Mouse (Mus musculus) ES-E14 (cell line): Measurements from ENCODE around the gene Polr2f. TPM values are rescaled to one million over a fixed set of nuclear protein-coding genes. Genes with fewer than 3 reads are reported as not detected.

ENCODE experiments used
- DNase-seq: peaks from one replicate; pipeline ENCODE4 v3.0.0-alpha.2; 2013; ENCODE audit warnings: low read depth, low spot score
- H3K27ac ChIP-seq: 2 replicates; pipeline ENCODE4 v1.5.1; 2012; ENCODE audit warnings: low read depth, mild to moderate bottlenecking, low read length, moderate library complexity, mixed read lengths; ENCODE audit not compliant: poor library complexity, insufficient read depth, severe bottlenecking
- H3K36me3 ChIP-seq: 2 replicates; pipeline ENCODE4 v1.6.1; 2012; ENCODE audit warnings: mild to moderate bottlenecking, low read length, moderate library complexity, mixed read lengths; ENCODE audit not compliant: control insufficient read depth, poor library complexity, insufficient read depth, severe bottlenecking
- H3K4me1 ChIP-seq, 2 experiments: fragments of 150-350 bp in 1 of 2; sonication (generic) in 1 of 2; 2 replicates each; pipeline ENCODE4 v1.6.1; 2012; ENCODE audit warnings: low read length in 2 of 2, mild to moderate bottlenecking in 1 of 2, mixed read lengths in 1 of 2; ENCODE audit not compliant: control insufficient read depth in 2 of 2, insufficient read depth in 2 of 2, poor library complexity in 1 of 2
- H3K4me3 ChIP-seq, 2 experiments: fragments of 150-350 bp in 1 of 2; sonication (generic) in 1 of 2; 2 replicates each; pipeline ENCODE4 v1.5.1; 2012; ENCODE audit warnings: low read length in 2 of 2, low read depth in 1 of 2, mild to moderate bottlenecking in 1 of 2, mixed read lengths in 1 of 2; ENCODE audit not compliant: insufficient read depth in 1 of 2, poor library complexity in 1 of 2, severe bottlenecking in 1 of 2
- H3K9ac ChIP-seq: 2 replicates; pipeline ENCODE4 v1.6.1; 2012; ENCODE audit warnings: low read depth, mild to moderate bottlenecking, low read length, mixed read lengths; ENCODE audit not compliant: poor library complexity, insufficient read depth, severe bottlenecking
- H3K9me3 ChIP-seq: fragments of 150-350 bp; sonication (generic); 2 replicates; pipeline ENCODE4 v1.6.1; 2012; ENCODE audit warnings: low read depth, mild to moderate bottlenecking, low read length; ENCODE audit not compliant: control insufficient read depth, insufficient read depth
- CHD2 ChIP-seq: IDR thresholded peaks from 2 replicates; pipeline ENCODE4 v1.6.1; 2014; ENCODE audit warnings: mild to moderate bottlenecking, low read depth, low read length, inconsistent platforms
- HCFC1 ChIP-seq: IDR thresholded peaks from 2 replicates; pipeline ENCODE4 v1.6.1; 2012; ENCODE audit warnings: low read length, inconsistent platforms, borderline replicate concordance; ENCODE audit not compliant: insufficient read depth
- MAFK ChIP-seq: IDR thresholded peaks from 2 replicates; pipeline ENCODE4 v1.6.1; 2014; ENCODE audit warnings: mild to moderate bottlenecking, low read depth, low read length, inconsistent platforms; ENCODE audit not compliant: insufficient read depth
- ZC3H11A ChIP-seq: IDR thresholded peaks from 2 replicates; pipeline ENCODE4 v1.6.1; 2012; ENCODE audit warnings: low read depth, mild to moderate bottlenecking, inconsistent platforms, low read length, borderline replicate concordance
- ZNF384 ChIP-seq: IDR thresholded peaks from 2 replicates; pipeline ENCODE4 v1.6.1; 2012; ENCODE audit warnings: low read depth, low read length, inconsistent platforms
- in situ Hi-C, 2 experiments: fragments of 600-800 bp; cut with MboI; formaldehyde crosslinking; loops; one replicate each; pipeline ENCODE4 v1.15.1; 2025; ENCODE audit warnings: low sequenced_read_pairs in 2 of 2, inconsistent platforms in 1 of 2; ENCODE audit not compliant: unreplicated experiment in 2 of 2
- total RNA-seq: library from RNA; depleted of rRNA; stranded (reverse); fragments of 300-350 nt; gene quantifications from 2 replicates; pipeline ENCODE4 v1.2.3, GENCODE M21; 2012; rRNA removed

Polr2f gene
- total RNA-seq, 1 experiment: 238 TPM

- no peak for TF ChIP-seq MAFK
- no peak for TF ChIP-seq ZC3H11A
- no peak for TF ChIP-seq CHD2
- TF ChIP-seq ZNF384: no peak
- TF ChIP-seq HCFC1: no peak
- no peak overlapping the region for H3K9ac ChIP-seq
- peaks cover 0 to 5% of the 10 kb centered on the region in 2 experiments; a peak in 1 of 4 replicates for H3K4me1 ChIP-seq
- DNase-seq: no peak
- H3K36me3 ChIP-seq: no peaks in the 10 kb centered on the region
- in situ Hi-C loops: no loop called here
- no peak overlapping the region for H3K4me3 ChIP-seq
- no peak overlapping the region; the same call in 1 of the 2 replicates for H3K27ac ChIP-seq
- no peaks in the 10 kb centered on the region for H3K9me3 ChIP-seq
Observed at GRCm38 (mm10) chr15:79199390-79199976, 58.7 kb downstream of the Polr2f start.

Other genes with a start within 250 kb of the Polr2f start
- gene Gm49510, start 241.3 kb upstream of the Polr2f start, total RNA-seq: 0.11 TPM in 1 of 2 replicates, not detected in the other
- gene Sh3bp1, start 241.2 kb upstream of the Polr2f start, total RNA-seq: 10.5 and 17.3 TPM in 2 replicates
- 15.8 and 19.7 TPM in 2 replicates for gene Pdxp, start 227.1 kb upstream of the Polr2f start, total RNA-seq
- gene Lgals1, start 214.3 kb upstream of the Polr2f start, total RNA-seq: 541 and 1,081 TPM in 2 replicates
- 26.1 and 26.6 TPM in 2 replicates for gene Nol12, start 206.1 kb upstream of the Polr2f start, total RNA-seq
- gene Triobp, start 193.3 kb upstream of the Polr2f start, total RNA-seq: 30.6 and 33.8 TPM in 2 replicates
- gene H1f0, start 112.6 kb upstream of the Polr2f start, total RNA-seq: 39.9 and 41.0 TPM in 2 replicates
- not detected in 2 replicates for gene Galr3, start 99.1 kb upstream of the Polr2f start, total RNA-seq
- gene Ankrd54, start 78.1 kb upstream of the Polr2f start, total RNA-seq: 25.4 and 28.5 TPM in 2 replicates
- 358 and 380 TPM in 2 replicates for gene Eif3l, start 65.8 kb upstream of the Polr2f start, total RNA-seq
- 7.7 and 7.8 TPM in 2 replicates for gene Micall1, start 32.1 kb upstream of the Polr2f start, total RNA-seq
- 1.9 and 2.6 TPM in 2 replicates for gene 1700088E04Rik, start 244 bp downstream of the Polr2f start, total RNA-seq
- 0.31 and 0.42 TPM in 2 replicates for gene Sox10, start 24.2 kb downstream of the Polr2f start, total RNA-seq
- gene Pick1, start 88.2 kb downstream of the Polr2f start, total RNA-seq: 61.0 and 85.9 TPM in 2 replicates
- 0.16 and 0.36 TPM in 2 replicates for gene Gm49486, start 88.4 kb downstream of the Polr2f start, total RNA-seq
- gene Slc16a8, start 113.8 kb downstream of the Polr2f start, total RNA-seq: 0.58 and 0.69 TPM in 2 replicates
- gene Baiap2l2, start 144.5 kb downstream of the Polr2f start, total RNA-seq: 0.13 and 0.58 TPM in 2 replicates
- 59.2 and 80.9 TPM in 2 replicates for gene Pla2g6, start 187.4 kb downstream of the Polr2f start, total RNA-seq
- 9.7 and 13.2 TPM in 2 replicates for gene Maff, start 205.6 kb downstream of the Polr2f start, total RNA-seq